Mouse (Mus musculus): ENCODE measurements around the gene Otoa.

GRCm38 (mm10) chr7:121034701-121035141 lies 46.7 kb upstream of the Otoa start:
- TF ChIP-seq CTCF (IDR thresholded peaks at IDR 0.05; ENCODE audit: borderline replicate concordance, insufficient read depth, low read depth, low read length), result no peak
- TF ChIP-seq POLR2A (IDR thresholded peaks at IDR 0.05; ENCODE audit: borderline replicate concordance, insufficient read depth, low read length), result no peak

All from cerebellum, adult 2 months (tissue).